Mouse (Mus musculus) liver, embryonic 11.5 days (tissue): ENCODE data around the gene Smco1. TPM values are rescaled to one million over a fixed set of nuclear protein-coding genes. Genes with fewer than 3 reads are reported as not detected.

Source experiments
- ATAC-seq: fragments of 200-750 bp; cut with Nextera tagmentation; replicated peaks from 2 replicates; pipeline ENCODE4 v1.8.0; 2017; ENCODE audit warnings: moderate number of reproducible peaks, mild to moderate bottlenecking, moderate TSS enrichment, moderate library complexity; ENCODE audit not compliant: low FRiP score
- DNase-seq: peaks from one replicate; pipeline ENCODE4 v3.0.0-alpha.2; 2017; ENCODE audit warnings: low spot score
- H3K27ac ChIP-seq: fragments of 300-500 bp; sonication (generic); 2 replicates; pipeline ENCODE4 v1.5.1; 2014; ENCODE audit warnings: mild to moderate bottlenecking, low read depth, low read length, control low read depth
- H3K27me3 ChIP-seq: fragments of 300-500 bp; sonication (generic); replicated peaks from 2 replicates; pipeline ENCODE4 v1.6.1; 2014; ENCODE audit warnings: low read length, mixed read lengths; ENCODE audit not compliant: control insufficient read depth, insufficient read depth
- H3K36me3 ChIP-seq: fragments of 300-500 bp; sonication (generic); 2 replicates; pipeline ENCODE4 v1.6.1; 2014; ENCODE audit warnings: mild to moderate bottlenecking, low read length, moderate library complexity, mixed read lengths; ENCODE audit not compliant: control insufficient read depth, insufficient read depth
- H3K4me1 ChIP-seq: fragments of 300-500 bp; sonication (generic); replicated peaks from 2 replicates; pipeline ENCODE4 v1.6.1; 2014; ENCODE audit warnings: low read length, mixed read lengths; ENCODE audit not compliant: control insufficient read depth, insufficient read depth
- H3K4me2 ChIP-seq: fragments of 300-500 bp; sonication (generic); 2 replicates; pipeline ENCODE4 v1.6.1; 2014; ENCODE audit warnings: mild to moderate bottlenecking, control low read depth, moderate library complexity
- H3K4me3 ChIP-seq: fragments of 300-500 bp; sonication (generic); 2 replicates; pipeline ENCODE4 v1.5.1; 2014; ENCODE audit warnings: low read depth, low read length, control low read depth
- H3K9ac ChIP-seq: fragments of 300-500 bp; sonication (generic); 2 replicates; pipeline ENCODE4 v1.6.1; 2014; ENCODE audit warnings: low read depth, low read length, control low read depth
- H3K9me3 ChIP-seq: fragments of 300-500 bp; sonication (generic); 2 replicates; pipeline ENCODE4 v1.6.1; 2016; ENCODE audit warnings: low read length, inconsistent platforms, mixed read lengths; ENCODE audit not compliant: control insufficient read depth
- WGBS: fragments of 180-500 bp; shearing (Covaris S2); extraction: QIAGEN DNeasy Blood & Tissue Kit; methylation state at CpG from one replicate; pipeline ENCODE4 v1.1.7; 2014; 5-methylcytosine and 5-hydroxymethylcytosine counted together
- microRNA counts: library from miRNA; unstranded; fragments of <30 nt; microRNA quantifications from one replicate; lab custom pipeline; 2015
- microRNA-seq: library from miRNA; unstranded; fragments of <30 nt; microRNA quantifications from one replicate; pipeline ENCODE4, GENCODE M21; 2017; ENCODE audit warnings: borderline number of aligned reads
- polyA plus RNA-seq: library from polyadenylated mRNA; unstranded; fragments of >200 nt; fragmentation: Nextera tagmentation; extraction: Ambion mirVana; gene quantifications from 2 replicates; pipeline ENCODE4 v1.2.1, GENCODE M21; 2014

Gene Smco1
- polyA plus RNA-seq, 1 experiment from 2014 or later, result not detected

- DNase-seq (no peak), ATAC-seq (no peak)
- Histone ChIP-seq H3K9me3 (no peaks in the 10 kb centered on the region), H3K27ac (no peak overlapping the region), H3K4me3 (no peak overlapping the region), H3K4me1 (no peaks in the 10 kb centered on the region), H3K27me3 (no peaks in the 10 kb centered on the region), H3K9ac (no peak overlapping the region), H3K36me3 (no peaks in the 10 kb centered on the region), H3K4me2 (no peak overlapping the region)
- 24% methylated on average over 7 of the region's 7 CpGs for WGBS
Observed at GRCm38 (mm10) chr16:32323953-32324352, 52.7 kb downstream of the Smco1 start.

MicroRNAs encoded within 50 kb of the gene (microRNA counts, 519-probe panel; counts per million panel counts)
- microRNA mmu-miR-1946a (lab: Ali Mortazavi, UCI), result not detected

Small RNAs within 50 kb of the gene (microRNA-seq; reads per million reads assigned to microRNA genes)
- not detected for gene Mir1946a

Other genes with a start within 250 kb of the Smco1 start
- gene Pak2, start 192.1 kb upstream of the Smco1 start, polyA plus RNA-seq, result 30.0 and 32.9 TPM in 2 replicates
- gene Pigx, start 171.7 kb upstream of the Smco1 start, polyA plus RNA-seq, result 57.1 and 63.0 TPM in 2 replicates
- 14.3 and 14.7 TPM in 2 replicates for gene Cep19, start 171.7 kb upstream of the Smco1 start, polyA plus RNA-seq
- gene Nrros, start 105.9 kb upstream of the Smco1 start, polyA plus RNA-seq, result 34.4 and 35.4 TPM in 2 replicates
- gene Bex6, start 91.6 kb upstream of the Smco1 start, polyA plus RNA-seq, result 0.62 and 1.2 TPM in 2 replicates
- 13.0 and 13.3 TPM in 2 replicates for gene Fbxo45, start 24.3 kb upstream of the Smco1 start, polyA plus RNA-seq
- 22.0 and 23.2 TPM in 2 replicates for gene Wdr53, start 24.2 kb upstream of the Smco1 start, polyA plus RNA-seq
- gene Rnf168, start 6.0 kb downstream of the Smco1 start, polyA plus RNA-seq, result 19.7 and 20.8 TPM in 2 replicates
- gene Ubxn7, start 60.8 kb downstream of the Smco1 start, polyA plus RNA-seq, result 13.7 and 15.3 TPM in 2 replicates
- not detected in 2 replicates for gene Tm4sf19, start 129.0 kb downstream of the Smco1 start, polyA plus RNA-seq
- 13.8 and 15.1 TPM in 2 replicates for gene Tctex1d2, start 148.2 kb downstream of the Smco1 start, polyA plus RNA-seq
- gene Pcyt1a, start 159.5 kb downstream of the Smco1 start, polyA plus RNA-seq, result 37.0 and 42.8 TPM in 2 replicates
- 1.3 TPM in 2 replicates for gene Slc51a, start 216.4 kb downstream of the Smco1 start, polyA plus RNA-seq
- gene Zdhhc19, start 224.8 kb downstream of the Smco1 start, polyA plus RNA-seq, result not detected in 2 replicates